Mouse (Mus musculus) lung, adult 2 months (tissue): ENCODE data around the gene Calm4.

Source experiments
- CTCF ChIP-seq: fragments of 200-500 bp; IDR thresholded peaks from 2 replicates; pipeline ENCODE4 v1.5.1; 2011; ENCODE audit warnings: mild to moderate bottlenecking, low read length, control low read depth; ENCODE audit not compliant: insufficient read depth
- POLR2A ChIP-seq: fragments of 200-500 bp; IDR thresholded peaks from 2 replicates; pipeline ENCODE4 v1.6.1; 2011; ENCODE audit warnings: low read depth, mild to moderate bottlenecking, control low read depth, low read length, borderline replicate concordance; ENCODE audit errors: extremely low read depth

DNA sequence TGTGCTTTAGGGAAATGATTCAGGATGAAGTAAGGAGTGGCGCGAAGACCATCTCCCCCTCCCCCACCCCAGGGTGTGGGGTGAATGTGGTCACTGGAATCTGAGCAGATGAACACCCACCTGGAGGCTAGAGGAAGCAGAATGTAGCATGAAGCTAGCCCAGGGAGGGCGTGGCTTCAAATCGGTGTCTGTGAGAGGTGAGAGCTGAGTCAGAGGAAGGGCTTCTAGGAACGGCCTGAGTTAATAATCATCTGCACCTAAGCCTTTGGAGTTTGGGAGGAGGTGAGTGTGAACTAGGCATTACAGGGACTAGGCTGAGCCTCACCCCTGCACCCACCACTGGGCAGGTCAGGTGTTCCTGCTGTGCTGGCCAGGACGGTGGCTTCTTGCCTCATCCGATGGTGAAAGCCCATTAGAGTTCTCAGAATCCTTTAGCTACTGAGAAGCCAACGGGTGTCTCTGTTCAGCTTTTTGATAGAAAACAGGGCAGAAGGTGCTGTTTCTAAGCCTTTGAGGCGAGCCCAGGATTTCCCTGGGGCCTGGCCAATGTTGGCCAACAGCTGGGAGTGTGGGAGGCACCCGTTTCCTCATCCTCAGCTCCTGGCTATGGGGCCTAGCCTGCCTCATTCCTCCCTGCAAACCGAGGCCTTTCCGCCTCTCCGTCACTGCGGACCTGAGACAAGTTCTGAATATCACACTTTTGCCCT is 28.2 kb downstream of the Calm4 start:
- TF ChIP-seq POLR2A, result no peak
- TF ChIP-seq CTCF, result no peak
